Mouse (Mus musculus) erythroblast, embryonic 14.5 days (primary cell): ENCODE results near the gene Frmd6.

Experiments
- GATA1 ChIP-seq: IDR thresholded peaks from 2 replicates; pipeline ENCODE4 v1.6.1; 2012; ENCODE audit warnings: low read length, inconsistent platforms, mixed read lengths
- TAL1 ChIP-seq: IDR thresholded peaks from 3 replicates; pipeline ENCODE4 v1.6.1; 2012; ENCODE audit warnings: low read length, inconsistent platforms, mixed read lengths

GRCm38 (mm10) chr12:70789341-70789740 is 36.0 kb upstream of the Frmd6 start:
- TF ChIP-seq GATA1 (no peak), TAL1 (no peak)
